Mouse (Mus musculus): ENCODE results near the gene Nfe2l2.

DNA sequence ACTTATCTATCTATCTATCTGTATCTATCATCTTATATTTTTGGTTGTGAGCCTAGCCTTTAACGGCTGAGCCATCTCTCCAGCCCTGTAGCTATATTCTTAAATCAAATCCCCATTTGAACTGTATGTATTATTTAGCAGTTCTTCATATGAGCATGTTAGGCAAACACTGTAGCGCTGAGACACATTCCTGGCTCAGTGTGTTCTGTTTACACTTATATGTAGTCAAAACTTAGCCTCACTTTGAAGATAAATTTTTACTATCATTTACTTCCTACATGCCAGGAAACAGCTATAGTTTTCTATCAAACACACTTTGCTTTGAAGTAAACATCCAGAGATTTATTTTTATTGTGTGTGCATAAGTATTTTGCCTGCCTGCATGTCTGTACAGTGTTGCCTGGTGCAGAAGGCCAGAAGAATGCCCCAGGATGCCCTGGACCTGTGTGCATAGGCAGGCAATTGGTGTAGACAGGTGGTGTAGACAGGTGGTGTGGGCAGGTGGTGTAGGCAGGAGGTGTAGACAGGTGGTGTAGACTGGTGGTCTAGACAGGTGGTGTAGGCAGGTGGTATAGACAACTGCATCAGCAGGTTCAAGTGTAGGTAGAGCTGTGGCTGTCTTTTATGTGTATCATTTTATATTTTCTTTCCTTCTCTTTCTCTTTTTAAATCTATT is 45.7 kb upstream of the Nfe2l2 start:
- no peak for TF ChIP-seq CTCF (IDR thresholded peaks at IDR 0.05; ENCODE audit: insufficient read depth, low read length)
- no peak for TF ChIP-seq POLR2A (IDR thresholded peaks at IDR 0.05; ENCODE audit: borderline replicate concordance, extremely low read depth, low read depth, low read length)

Measured in lung, adult 2 months (tissue).